8 mouse cellular contexts compared by ENCODE assay signal in genomic region chr14:114567673-114568309, GRCm38 (mm10).
DNase-seq lines count a peak whose midpoint lies in the region; ATAC-seq lines count a peak whose summit lies in the region.

No protein-coding gene starts in this region.

- H3K4me1 ChIP-seq in forebrain, embryonic 10.5 days: no peaks in the 10 kb centered on the region
- H3K4me1 ChIP-seq in hindbrain, embryonic 15.5 days (replicated peaks): no peaks in the 10 kb centered on the region
- H3K4me1 ChIP-seq in midbrain, embryonic 12.5 days: no peaks in the 10 kb centered on the region

- H3K27ac ChIP-seq in forebrain, embryonic 10.5 days: no peak overlapping the region
- H3K27ac ChIP-seq in hindbrain, embryonic 15.5 days (replicated peaks): peak overlapping the region; percentile 10; the same call in 1 of the 2 replicates
- H3K27ac ChIP-seq in midbrain, embryonic 12.5 days (replicated peaks): no peak overlapping the region

- peak; percentile 83 for ATAC-seq in hindbrain, embryonic 15.5 days (ENCODE audit: low FRiP score, low read depth)
- peak; percentile 76 for ATAC-seq in midbrain, embryonic 12.5 days (ENCODE audit: low FRiP score, low read depth)

- no peaks in the 10 kb centered on the region for H3K9me3 ChIP-seq in forebrain, embryonic 10.5 days
- no peaks in the 10 kb centered on the region for H3K9me3 ChIP-seq in hindbrain, embryonic 15.5 days
- H3K9me3 ChIP-seq in midbrain, embryonic 12.5 days: no peaks in the 10 kb centered on the region

- no peaks in the 10 kb centered on the region for H3K27me3 ChIP-seq in forebrain, embryonic 10.5 days (ENCODE audit: poor library complexity, severe bottlenecking)
- H3K27me3 ChIP-seq in hindbrain, embryonic 15.5 days: no peaks in the 10 kb centered on the region
- no peaks in the 10 kb centered on the region for H3K27me3 ChIP-seq in midbrain, embryonic 12.5 days

- 25% methylated on average over 14 of the region's 14 CpGs for WGBS in forebrain, embryonic 10.5 days
- WGBS in hindbrain, embryonic 15.5 days: 13% methylated on average over 14 of the region's 14 CpGs
- WGBS in midbrain, embryonic 12.5 days: 24% methylated on average over 14 of the region's 14 CpGs

- H3K4me3 ChIP-seq in forebrain, embryonic 10.5 days: no peak overlapping the region
- H3K4me3 ChIP-seq in hindbrain, embryonic 15.5 days: peak overlapping the region; percentile 27
- H3K4me3 ChIP-seq in midbrain, embryonic 12.5 days: no peak overlapping the region

- no peaks in the 10 kb centered on the region for H3K36me3 ChIP-seq in forebrain, embryonic 10.5 days (replicated peaks)
- H3K36me3 ChIP-seq in hindbrain, embryonic 15.5 days: no peaks in the 10 kb centered on the region
- no peaks in the 10 kb centered on the region for H3K36me3 ChIP-seq in midbrain, embryonic 12.5 days

- peak; percentile 9 for DNase-seq in adrenal gland, adult 2 months
- DNase-seq in adrenal gland, adult 8-10 months: no peak
- DNase-seq in ZHBTc4 (ENCODE audit: low read depth, low spot score): peak; percentile 69
- peak; percentile 37 for DNase-seq in forebrain, embryonic 10.5 days (ENCODE audit: extremely low spot score, low spot score)
- DNase-seq in left cerebral cortex, adult 11 months (ENCODE audit: low spot score): peak; percentile 37
- peak; percentile 35 for DNase-seq in telencephalon, adult 2 months (ENCODE audit: low read depth, low spot score)

- 0 out of 2 replicates have a peak overlapping the region, but pooled peaks have one; percentile 22 for H3K9ac ChIP-seq in hindbrain, embryonic 15.5 days
- no peak overlapping the region for H3K9ac ChIP-seq in midbrain, embryonic 12.5 days (replicated peaks)

- H3K4me2 ChIP-seq in hindbrain, embryonic 15.5 days: peak overlapping the region; percentile 54
- H3K4me2 ChIP-seq in midbrain, embryonic 12.5 days (replicated peaks): peak overlapping the region; percentile 35
